ENCODE assay signal across 1 mouse cellular context in the genomic region with DNA sequence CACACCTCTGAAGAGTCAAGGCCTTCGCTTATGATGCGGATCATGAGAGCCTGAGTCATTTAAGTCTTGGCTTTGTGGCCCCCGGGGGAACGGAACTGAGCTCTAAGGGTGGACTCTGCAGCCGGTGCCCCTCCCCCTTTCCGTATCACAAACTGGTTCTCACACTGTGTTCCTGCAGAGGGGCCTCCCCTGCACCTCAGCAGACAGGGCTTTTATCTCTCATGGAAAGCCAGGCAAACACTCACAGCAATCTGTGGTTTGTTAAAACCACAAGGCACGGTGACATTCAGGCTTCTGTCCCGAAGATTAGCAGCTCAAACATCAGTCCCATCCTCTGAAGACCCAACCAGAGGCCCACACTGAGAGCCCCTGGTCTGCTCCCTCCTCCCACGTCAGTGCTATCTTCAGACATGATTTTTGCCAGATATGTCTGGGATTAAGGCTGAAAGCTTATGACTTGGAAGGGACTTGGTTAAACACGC.
TF ChIP-seq lines count a peak whose summit lies in the region.

No protein-coding gene starts in this region.

TF ChIP-seq in CH12.LX, 34 proteins besides CTCF, POLR2A, EP300 and RAD21 (continued from another document):
- TF ChIP-seq ELF1 (IDR thresholded peaks at IDR 0.05; ENCODE audit: low read depth, low read length) (peak; percentile 64; the same call in 1 of the 2 replicates), NELFE (IDR thresholded peaks at IDR 0.05; ENCODE audit: low read depth, low read length) (no peak)
